Mouse (Mus musculus): ENCODE data around the gene Kpna7. TPM values are rescaled to one million over a fixed set of nuclear protein-coding genes. Genes with fewer than 3 reads are reported as not detected.

The Kpna7 gene
- polyA plus RNA-seq, 1 experiment from 2014 or later: not detected

Other genes with a start within 250 kb of the Kpna7 start
- 33.9 and 36.0 TPM in 2 replicates for gene Smurf1, start 118.2 kb downstream of the Kpna7 start, polyA plus RNA-seq (2015; fragmentation: Nextera tagmentation; extraction: Ambion mirVana)
- gene Gm4871, start 51.3 kb downstream of the Kpna7 start, polyA plus RNA-seq (2015; fragmentation: Nextera tagmentation; extraction: Ambion mirVana): not detected in 2 replicates
- gene 1700018F24Rik, start 41.0 kb downstream of the Kpna7 start, polyA plus RNA-seq (2015; fragmentation: Nextera tagmentation; extraction: Ambion mirVana): not detected in 2 replicates
- 234 and 236 TPM in 2 replicates for gene Arpc1a, start 200 bp downstream of the Kpna7 start, polyA plus RNA-seq (2015; fragmentation: Nextera tagmentation; extraction: Ambion mirVana)
- gene Arpc1b, start 30.2 kb upstream of the Kpna7 start, polyA plus RNA-seq (2015; fragmentation: Nextera tagmentation; extraction: Ambion mirVana): 73.2 and 88.7 TPM in 2 replicates
- 114 and 122 TPM in 2 replicates for gene Pdap1, start 56.2 kb upstream of the Kpna7 start, polyA plus RNA-seq (2015; fragmentation: Nextera tagmentation; extraction: Ambion mirVana)
- 172 and 186 TPM in 2 replicates for gene Bud31, start 56.3 kb upstream of the Kpna7 start, polyA plus RNA-seq (2015; fragmentation: Nextera tagmentation; extraction: Ambion mirVana)
- gene Ptcd1, start 83.1 kb upstream of the Kpna7 start, polyA plus RNA-seq (2015; fragmentation: Nextera tagmentation; extraction: Ambion mirVana): 19.7 and 22.4 TPM in 2 replicates
- 47.3 and 49.7 TPM in 2 replicates for gene Cpsf4, start 83.2 kb upstream of the Kpna7 start, polyA plus RNA-seq (2015; fragmentation: Nextera tagmentation; extraction: Ambion mirVana)
- 716 and 780 TPM in 2 replicates for gene Atp5j2, start 108.0 kb upstream of the Kpna7 start, polyA plus RNA-seq (2015; fragmentation: Nextera tagmentation; extraction: Ambion mirVana)
- gene Zkscan14, start 117.8 kb upstream of the Kpna7 start, polyA plus RNA-seq (2015; fragmentation: Nextera tagmentation; extraction: Ambion mirVana): 13.1 and 14.4 TPM in 2 replicates
- 13.8 and 15.3 TPM in 2 replicates for gene Zkscan5, start 120.5 kb upstream of the Kpna7 start, polyA plus RNA-seq (2015; fragmentation: Nextera tagmentation; extraction: Ambion mirVana)
- 29.0 and 31.6 TPM in 2 replicates for gene Zfp655, start 147.7 kb upstream of the Kpna7 start, polyA plus RNA-seq (2015; fragmentation: Nextera tagmentation; extraction: Ambion mirVana)
- 0.43 and 0.63 TPM in 2 replicates for gene Zscan25, start 196.5 kb upstream of the Kpna7 start, polyA plus RNA-seq (2015; fragmentation: Nextera tagmentation; extraction: Ambion mirVana)

Measured in hindbrain, embryonic 15.5 days (tissue).